Mouse (Mus musculus) gonadal fat pad, adult 2 months (tissue): ENCODE results near the gene Dppa3. TPM values are rescaled to one million over a fixed set of nuclear protein-coding genes. Genes with fewer than 3 reads are reported as not detected.

Source experiments
- DNase-seq: peaks from one replicate; pipeline ENCODE4 v3.0.0-alpha.2; 2012; ENCODE audit warnings: low read depth
- polyA plus RNA-seq: library from polyadenylated mRNA; depleted of rRNA; stranded (reverse); fragments of >200 nt; gene quantifications from 2 replicates; pipeline ENCODE4 v1.2.3, GENCODE M21; 2012; rRNA removed

The Dppa3 gene
- not detected in 2 replicates for polyA plus RNA-seq

DNA sequence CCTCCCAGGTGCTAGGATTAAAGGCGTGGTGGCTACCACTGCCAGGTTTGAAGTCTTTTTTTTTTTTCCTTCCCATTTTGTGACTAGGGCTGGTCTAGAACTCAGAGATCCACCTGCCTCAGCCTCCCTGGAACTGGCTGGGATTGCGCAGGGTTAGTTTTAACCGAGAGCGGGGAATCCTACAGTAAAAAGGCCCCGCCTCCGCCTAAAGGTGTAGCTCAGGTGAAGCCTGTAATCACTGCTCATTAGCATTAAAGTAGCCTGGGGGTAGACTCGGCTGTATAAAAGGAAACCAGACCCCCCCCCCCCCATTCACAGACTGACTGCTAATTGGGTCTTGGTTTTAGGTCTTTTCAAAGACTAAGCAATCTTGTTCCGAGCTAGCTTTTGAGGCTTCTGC lies at the start of gene Dppa3:
TSS of gene Dppa3 (plus strand) at position 301 of the 400 bp plus-strand sequence.
- DNase-seq = no peak

DNA sequence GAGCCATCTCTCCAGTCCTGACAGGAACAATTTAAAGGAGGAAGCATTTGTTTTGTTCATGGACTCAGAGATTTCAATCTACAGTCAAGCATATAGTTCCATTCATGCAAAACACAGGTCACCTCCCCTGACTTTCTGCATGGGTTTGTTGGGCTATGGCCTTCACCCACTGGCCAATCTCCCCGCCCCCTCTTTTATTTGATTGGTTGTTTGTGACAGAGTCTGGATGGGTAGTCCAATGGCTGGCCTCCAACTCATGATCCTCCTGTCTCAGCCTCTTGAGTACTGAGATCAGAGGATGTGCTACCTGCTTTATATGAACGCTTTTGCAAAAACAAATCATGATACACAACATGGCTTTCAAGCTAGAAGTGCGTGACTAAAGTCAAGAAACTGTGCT lies 49.2 kb upstream of the Dppa3 start:
- no peak for DNase-seq

DNA sequence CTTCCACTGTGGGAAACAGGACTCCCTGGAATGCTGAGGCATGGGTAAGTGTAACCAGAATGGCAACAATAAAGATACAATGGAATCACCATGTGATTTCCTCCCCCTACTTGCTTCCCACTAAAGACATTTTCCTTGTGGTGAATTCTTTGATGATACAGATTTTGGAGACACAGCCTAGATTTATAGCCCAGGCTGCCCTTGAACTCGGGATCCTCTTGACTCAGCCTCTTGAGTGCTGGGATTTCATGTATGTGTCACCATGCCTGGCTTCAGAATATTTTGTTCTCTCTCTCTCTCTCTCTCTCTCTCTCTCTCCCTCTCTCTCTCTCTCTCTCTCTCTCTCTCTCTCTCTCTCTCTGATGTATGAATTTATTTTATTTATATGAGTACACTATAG lies 47.1 kb upstream of the Dppa3 start:
- DNase-seq = no peak

DNA sequence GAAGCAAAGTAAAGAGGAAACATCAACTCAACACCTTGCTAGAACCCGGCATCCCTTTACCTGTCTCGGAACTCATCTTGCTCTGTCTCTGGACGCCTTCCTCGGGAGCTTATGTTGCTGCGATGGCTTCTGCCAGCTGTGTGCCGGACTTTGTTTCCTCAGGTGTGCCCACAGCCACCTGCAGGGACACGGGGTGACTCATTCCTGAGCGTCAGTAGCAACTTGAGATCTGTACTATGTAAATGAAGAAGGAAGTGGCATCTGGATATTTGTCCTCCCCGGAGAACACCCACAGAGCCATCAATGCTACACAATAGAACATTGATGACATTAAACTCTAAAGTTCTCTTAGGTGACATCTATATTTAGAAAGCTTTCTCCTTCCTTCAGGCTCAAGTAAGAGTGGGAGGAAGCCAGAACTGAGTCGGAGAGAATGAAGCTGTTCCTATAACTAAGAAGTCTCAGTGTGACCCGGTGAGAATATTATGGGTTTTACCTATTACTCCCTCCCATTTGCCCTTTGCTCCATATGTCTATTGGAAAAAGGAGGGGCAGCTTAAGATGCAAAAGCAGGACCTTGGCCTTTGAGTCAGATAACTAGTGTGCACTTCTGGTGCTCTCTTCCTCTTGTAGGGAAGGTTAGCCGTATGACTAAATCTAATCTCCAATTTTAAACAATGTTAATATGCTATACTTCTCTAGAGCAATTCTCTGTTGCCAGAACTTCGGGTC lies 35.0 kb upstream of the Dppa3 start:
- no peak for DNase-seq

DNA sequence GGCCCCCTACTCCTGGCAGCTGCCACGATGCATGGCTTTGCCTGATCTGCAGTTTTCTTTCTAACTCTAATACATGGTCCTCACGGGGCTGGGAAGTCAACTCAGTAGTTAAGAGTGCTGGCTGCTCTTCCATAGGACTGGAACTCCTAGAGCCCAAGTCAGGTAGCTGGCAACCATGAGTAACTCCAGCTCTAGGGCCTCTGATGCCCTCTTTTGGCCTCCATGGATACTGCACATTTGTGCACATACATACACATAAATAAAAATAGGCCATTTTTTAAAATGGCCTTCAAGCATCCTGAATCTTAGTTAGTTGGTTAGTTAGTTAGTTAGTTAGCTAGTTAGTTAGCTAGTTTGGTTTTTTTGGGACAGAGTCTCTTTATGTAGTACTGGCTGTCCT lies 33.3 kb upstream of the Dppa3 start:
- no peak for DNase-seq

DNA sequence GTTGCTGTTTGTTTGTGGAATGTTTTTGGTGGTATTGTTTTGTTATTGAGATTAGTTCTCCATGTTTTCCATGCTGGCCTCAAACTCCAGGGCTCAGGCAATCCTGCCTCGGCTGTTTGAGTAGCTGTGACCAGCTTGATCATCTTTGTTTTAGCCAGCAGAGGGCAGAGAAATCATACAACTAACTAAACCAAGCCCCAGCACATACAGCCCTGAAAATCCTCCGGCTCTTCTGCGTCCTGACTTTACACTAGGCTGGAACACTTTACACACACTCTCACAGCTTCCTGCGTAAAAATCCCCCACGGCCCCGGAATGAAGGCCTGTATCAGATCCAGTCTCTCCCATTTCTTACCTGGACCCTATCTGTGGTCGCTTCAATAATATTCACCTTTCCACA lies 30.6 kb upstream of the Dppa3 start:
- DNase-seq = no peak

DNA sequence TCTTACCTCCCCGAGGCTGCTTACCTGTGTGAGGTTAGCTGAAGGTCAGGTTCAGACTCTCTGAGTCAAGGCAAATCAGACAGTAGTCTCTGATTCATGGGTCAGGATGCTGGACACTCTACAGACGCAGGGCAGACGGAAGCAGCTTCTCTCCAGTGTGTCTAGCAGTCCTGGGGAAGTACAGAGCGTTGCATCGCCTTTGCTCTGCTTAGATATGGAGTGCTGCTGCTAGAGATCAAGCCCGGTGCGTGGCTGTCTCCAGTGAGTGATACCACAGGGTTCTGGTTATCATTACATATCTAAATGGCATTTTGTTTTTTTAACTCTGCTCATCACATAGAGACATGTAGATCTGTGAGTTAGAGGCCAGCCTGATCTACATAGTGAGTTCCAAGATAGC lies 29.6 kb upstream of the Dppa3 start:
- DNase-seq = no peak

DNA sequence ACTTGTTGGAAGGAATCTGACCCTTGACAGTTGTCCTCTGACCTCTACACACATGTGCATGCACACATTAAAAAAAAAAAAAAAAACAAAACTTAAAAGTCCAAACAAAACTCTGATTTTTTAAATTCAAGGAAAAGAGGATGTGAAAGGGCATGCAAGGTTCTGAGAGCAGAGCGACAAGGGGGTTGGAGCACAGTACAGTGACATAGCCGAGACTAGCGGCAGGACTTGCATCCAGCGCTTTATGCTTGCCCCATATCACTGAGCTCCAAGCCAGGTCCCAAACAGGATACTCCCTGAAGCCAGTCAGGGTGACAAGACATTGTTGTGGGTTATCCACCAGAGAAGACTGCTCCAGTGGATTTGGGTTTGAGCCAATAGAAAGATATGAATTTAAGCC lies 28.2 kb upstream of the Dppa3 start:
- no peak for DNase-seq

DNA sequence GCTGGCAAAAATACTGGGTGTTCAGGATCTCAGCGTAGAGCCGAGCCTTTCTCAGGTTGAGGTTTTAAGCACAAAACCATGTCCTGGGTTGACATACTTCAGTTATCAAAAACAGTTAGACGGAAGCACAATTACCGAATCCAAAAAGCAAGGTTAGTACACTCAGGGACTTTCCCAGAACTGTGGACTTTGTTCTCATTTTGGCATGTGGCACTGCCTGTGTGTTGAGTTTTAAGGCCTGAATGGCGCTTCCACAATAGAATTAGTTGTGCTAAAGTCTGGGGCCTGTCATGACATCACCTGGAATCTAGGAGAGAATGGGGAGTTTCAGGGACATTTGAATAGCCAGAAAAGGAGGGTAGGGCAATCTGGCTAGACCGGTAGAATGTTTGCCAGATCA lies 27.8 kb upstream of the Dppa3 start:
- DNase-seq = no peak

DNA sequence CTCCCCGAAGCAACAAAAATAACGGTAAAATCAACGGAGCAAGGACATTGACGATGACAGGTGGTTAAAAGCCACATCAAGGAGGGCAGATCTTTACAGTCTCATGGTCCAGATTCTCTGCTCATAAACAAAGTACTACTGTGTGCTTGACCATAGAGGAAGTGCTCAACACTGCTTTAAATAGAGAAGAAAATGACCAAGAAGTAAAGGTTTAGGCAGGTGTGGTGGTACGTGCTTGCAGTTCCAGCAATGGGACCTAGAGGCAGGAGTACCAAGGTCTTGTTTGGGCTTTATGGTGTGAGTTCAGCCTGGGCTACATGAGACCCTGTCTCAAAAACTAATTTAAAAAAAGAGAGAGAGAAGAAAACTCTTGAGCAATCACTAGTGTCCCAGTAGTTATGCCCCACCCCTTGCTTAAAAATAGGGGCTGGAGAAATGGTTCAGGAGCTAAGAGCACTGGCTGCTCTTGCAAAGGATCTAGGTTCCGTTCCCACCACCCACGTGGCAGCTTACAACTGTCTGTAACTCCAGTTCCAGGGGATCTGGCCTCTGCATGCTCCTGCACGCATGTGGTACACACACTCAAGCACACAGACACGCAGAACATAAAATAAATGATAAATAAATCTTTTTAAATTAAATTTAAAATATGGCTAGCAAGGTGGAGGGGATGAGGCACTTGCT lies 27.0 kb upstream of the Dppa3 start:
- DNase-seq = no peak

DNA sequence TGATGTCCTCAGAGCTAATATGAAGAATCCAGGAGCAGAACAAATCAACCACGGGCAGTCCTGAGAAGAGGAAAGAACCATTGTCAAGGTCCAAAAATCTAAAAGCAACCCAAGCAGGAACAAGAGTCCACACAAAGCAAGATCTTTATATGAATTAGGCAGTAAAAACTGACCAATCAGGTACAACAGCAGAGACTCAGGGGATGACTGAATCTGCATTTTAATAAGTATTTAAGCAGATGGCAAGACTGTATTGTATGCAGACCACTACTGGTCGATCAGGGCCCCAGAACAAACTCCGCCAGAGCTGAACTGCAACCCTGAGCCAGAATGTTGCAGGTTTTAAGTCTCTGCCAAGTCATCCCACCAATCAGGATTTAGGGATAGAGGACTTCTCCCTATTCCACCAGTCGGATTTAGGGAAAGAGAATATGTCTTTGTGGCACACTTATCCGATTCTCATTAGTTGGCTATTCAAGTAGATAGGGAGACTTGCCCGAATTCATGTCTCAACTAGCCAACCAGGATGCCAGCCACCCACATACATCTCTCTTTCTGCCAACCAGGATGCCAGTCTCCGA lies 26.1 kb upstream of the Dppa3 start:
- peak; percentile 94 for DNase-seq

DNA sequence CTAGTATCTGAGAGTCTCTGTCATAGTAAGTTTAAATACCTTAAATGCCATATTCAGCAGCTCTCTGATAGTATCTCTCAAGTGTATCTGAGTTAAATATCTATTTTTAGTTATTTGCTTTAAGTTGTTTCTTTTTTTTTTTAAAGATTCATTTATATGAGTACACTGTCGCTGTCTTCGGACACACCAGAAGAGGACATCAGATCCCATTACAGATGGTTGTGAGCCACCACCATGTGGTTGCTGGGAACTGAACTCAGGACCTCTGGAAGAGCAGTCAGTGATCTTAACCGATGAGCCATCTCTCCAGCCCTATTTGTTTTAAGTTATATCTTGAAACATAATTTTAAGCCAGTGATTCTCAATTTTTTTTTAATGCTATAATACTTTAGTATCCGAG lies 25.2 kb upstream of the Dppa3 start:
- no peak for DNase-seq

DNA sequence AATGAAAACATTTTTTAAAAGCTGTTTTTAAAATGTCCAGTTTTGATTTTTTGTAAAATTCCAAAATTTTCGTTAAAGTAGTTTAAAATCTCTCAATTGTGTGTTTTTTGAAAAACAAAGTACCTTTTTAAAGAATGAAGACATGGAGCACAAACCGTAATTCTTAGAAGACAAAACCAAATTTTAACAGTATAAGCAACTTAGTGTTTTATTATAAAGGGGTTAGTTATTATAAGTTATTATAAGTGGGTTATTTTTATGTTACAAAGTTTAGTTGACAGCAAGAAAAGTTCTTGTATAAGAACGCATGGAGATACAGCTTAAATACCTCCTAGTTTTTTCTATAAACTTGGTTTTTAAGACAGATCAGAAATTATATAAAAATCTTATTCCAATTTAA lies 24.6 kb upstream of the Dppa3 start:
- no peak for DNase-seq

DNA sequence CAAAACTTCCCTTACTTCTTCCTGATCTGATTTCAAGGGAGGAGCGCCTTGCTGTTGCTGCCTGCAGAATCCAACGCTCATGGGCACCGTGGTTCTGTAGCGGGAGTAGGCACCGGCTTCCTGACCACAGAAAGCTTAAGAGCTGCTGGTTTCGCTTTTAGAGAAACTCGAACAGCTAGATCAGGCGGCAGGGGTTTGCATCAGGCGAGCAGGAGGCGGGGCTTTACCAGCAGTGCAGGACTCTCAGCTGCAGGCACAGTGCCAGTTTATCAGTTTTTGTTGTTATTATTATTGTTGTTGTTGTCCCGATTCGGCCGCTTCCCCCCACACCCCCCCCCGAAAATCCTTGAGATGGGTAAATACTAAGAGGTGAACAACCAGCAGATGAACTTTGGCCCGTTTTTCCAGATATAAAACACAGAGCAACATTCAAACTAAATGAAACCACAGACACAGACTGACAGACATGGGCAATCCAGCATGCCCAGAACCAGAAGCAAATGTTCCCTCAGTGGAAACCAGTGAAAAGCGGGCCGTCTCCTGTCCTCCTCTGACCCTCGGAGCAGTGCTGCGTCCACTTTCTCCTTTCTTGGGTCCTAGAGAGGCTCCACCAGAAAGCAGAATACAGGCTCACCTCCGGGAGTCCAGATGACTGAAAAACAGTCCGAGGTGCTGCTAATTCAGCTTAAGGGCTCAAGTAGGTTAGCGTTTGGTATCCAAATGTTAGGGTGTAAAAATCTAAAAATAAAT lies 23.8 kb upstream of the Dppa3 start, which contains the start of gene Apobec1:
TSS of gene Apobec1 (minus strand) at position 203 of the 750 bp plus-strand sequence.
- no peak for DNase-seq

DNA sequence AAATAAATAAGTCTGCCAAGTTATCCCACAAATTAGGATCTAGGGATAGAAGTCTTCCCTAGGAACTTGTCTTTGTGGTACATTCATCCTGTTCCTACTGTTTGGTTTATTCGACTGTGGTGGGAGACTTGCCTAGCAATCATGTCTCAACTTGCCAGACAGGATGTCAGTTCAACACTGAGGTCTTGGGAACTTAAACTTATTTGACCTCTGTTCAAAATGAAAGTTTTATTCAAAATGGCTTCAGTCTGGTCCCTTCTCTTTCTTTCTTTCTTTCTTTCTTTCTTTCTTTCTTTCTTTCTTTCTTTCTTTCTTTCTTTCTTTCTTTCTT lies 23.3 kb upstream of the Dppa3 start:
- DNase-seq = no peak

DNA sequence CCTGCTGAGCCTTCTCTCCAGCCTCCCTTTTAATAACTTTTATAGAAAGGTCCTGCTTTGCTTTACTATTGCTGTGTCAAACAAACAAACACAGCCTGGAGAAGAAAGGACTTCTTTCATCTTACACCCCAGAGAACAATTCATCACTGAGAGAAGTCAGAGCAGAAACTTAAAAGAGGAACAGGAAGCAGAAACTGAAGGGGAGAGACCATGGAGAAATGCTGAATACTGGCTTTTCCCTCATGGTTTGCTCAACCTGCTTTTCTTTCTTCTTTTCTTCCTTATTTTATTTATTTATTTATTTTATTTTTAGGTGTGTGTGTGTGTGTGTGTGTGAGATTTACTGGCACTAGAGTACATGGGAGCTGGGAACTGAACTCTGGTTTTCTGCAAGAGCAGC lies 21.9 kb upstream of the Dppa3 start:
- DNase-seq = no peak

DNA sequence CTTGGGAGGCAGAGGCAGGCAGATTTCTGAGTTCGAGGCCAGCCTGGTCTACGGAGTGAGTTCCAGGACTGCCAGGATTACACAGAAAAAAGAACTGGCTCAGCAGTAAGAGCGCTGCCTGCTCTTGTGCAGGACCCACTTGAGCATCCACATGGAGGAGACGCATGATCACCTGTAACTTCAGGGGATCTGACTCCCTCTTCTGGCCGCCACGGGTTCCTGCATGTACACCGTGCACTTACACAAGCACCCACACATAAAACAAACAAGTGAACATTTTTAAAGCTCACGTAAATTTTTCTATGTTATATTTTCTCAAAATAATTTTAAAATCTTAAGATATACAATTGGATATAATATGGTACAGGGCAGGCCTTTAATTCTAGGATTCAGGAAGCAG lies 20.7 kb upstream of the Dppa3 start:
- DNase-seq = no peak

DNA sequence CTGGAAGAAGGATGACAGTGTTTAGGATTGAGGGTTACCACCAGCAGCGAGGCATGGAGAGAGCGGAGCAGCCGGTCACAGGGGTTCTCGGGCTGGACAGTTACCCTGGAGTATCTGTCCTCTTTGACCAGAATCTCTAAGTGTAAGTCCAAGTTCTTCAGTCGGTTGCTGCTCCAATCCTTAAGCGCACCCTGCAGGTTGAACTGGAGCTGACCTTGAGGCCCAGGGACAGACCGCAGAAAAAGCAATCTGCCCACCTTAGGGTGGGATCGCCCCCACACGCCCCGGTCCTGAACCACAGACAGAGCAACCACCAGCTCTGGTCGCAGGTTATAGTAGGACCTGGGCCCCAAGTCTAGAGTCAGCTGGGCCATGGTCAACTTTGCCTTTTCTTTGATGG lies 19.5 kb upstream of the Dppa3 start:
- no peak for DNase-seq

DNA sequence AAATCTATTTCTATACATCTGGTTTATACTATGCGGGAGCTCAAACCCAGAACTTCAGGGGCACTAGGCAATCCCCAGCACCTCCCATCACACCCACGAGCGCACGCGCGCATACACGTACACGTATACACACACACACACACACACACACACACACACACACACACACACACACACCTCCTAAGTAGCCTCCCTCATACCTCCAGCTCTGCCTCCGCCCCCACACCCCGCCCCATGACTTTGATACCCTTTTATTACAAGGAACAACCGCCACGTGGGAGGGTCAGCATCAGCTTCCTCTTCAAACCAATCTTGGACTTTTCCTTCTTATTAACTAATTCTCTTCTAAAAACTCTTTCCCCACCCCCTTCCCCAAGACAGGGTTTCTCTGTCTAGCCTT lies 18.5 kb upstream of the Dppa3 start:
- no peak for DNase-seq

DNA sequence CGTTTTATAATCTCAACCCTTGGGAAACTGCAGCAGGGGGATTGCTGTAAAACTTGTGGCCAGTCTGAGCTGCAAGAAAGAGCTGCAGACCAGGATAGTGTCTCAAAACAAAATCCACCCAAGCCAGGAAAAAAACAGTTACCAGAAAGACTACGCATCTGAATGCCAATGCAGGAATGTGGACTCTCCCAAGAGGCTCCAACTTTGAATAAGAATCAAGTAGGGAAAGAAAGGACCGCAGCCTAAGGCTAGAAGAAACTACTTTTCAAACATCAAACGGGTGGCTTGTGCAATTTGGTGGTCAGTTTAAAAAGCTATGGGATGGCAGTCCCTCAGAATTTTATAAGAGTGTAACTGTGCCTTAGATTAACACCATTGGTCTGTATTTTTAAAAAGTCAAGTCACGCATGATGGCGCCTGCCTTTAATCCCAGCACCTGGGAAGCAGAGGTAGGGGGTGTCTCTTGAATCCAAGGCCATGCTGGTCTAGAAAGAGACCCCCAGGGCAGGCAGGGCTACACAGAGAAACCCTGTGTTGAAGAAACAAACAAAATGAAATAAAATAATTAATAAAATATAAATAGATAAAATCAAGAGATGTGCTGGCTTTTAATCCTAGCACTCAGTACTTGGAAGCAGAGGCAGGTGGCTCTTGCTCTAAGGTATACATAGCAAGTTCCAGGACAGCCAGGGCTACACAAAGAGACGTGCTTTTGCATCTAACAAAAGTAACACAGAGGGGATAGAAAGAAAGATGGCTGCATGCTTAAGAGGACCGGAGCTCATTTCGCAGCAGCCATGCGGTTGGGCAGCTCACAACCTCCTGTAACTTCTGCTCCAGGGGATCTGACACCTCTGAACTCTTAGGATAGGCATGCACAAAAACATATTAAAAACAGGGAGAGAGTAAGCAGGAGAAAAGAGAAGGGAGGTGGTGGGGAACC lies 17.5 kb upstream of the Dppa3 start:
- no peak for DNase-seq

DNA sequence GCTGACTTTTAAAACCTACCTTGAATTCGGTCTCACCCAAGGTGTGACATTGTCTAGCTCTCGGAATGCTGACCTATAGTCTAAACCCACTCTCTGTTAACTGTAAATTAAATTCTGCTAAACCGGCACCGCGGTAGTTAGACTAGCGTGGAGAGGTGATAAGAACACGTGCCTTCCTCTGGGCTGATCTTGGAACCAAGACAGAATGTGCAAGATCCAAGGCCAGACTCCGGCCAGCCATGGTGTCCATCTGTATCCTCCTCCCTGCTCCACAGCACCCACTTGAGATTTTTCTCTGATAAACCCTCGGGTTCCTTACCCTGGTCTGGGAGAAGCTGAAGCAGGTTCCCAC lies 16.9 kb upstream of the Dppa3 start:
- no peak for DNase-seq

DNA sequence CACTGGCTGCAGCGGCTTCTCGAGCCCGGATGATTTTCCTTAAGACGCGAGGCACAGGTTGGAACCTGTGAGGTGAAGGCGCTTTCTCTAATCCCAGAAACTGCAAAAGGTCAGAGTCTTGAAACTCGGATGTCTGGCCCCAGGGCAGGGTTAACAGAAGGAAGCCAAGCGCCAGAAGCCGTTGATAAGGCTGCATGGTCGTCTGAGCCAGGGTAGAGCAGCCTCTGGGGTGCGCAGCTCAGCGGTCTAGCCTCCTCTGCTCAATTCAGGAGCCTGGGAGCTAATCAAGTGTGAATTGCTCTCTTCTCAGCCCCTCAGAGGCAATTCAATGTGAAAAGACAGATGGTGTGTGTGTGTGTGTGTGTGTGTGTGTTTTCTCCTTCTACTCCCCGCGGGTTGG lies 16.4 kb upstream of the Dppa3 start, which contains the start of gene Gdf3:
TSS of gene Gdf3 (minus strand) at position 317 of the 400 bp plus-strand sequence.
- no peak for DNase-seq
